Mouse (Mus musculus) E14TG2a.4 (cell line): ENCODE measurements around the gene Gm39115.

Source experiments
- CTCF ChIP-seq: conservative IDR thresholded peaks from 2 replicates; pipeline ENCODE4 v1.5.1; 2014; ENCODE audit warnings: low read length
- NANOG ChIP-seq: IDR thresholded peaks from 2 replicates; pipeline ENCODE4 v1.6.1; 2014; ENCODE audit warnings: borderline replicate concordance, low read length, mixed read lengths

GRCm38 (mm10) chr7:142087069-142087652, 48.7 kb downstream of the Gm39115 start:
- TF ChIP-seq CTCF, result no peak
- no peak for TF ChIP-seq NANOG
